Mouse (Mus musculus) lung, embryonic 15.5 days (tissue): ENCODE data around the gene Dpp9. TPM values are rescaled to one million over a fixed set of nuclear protein-coding genes. Genes with fewer than 3 reads are reported as not detected.

Source experiments
- ATAC-seq: fragments of 200-750 bp; cut with Nextera tagmentation; 2 replicates; pipeline ENCODE4 v1.8.0; 2017; ENCODE audit warnings: moderate number of reproducible peaks, borderline replicate concordance; ENCODE audit not compliant: low FRiP score, low TSS enrichment; ENCODE audit errors: extremely low read depth
- H3K27ac ChIP-seq: fragments of 300-500 bp; sonication (generic); 2 replicates; pipeline ENCODE4 v1.5.1; 2015; ENCODE audit warnings: moderate library complexity, mild to moderate bottlenecking, inconsistent platforms
- H3K27me3 ChIP-seq: fragments of 300-500 bp; sonication (generic); 2 replicates; pipeline ENCODE4 v1.6.1; 2015; ENCODE audit warnings: inconsistent platforms
- H3K36me3 ChIP-seq: fragments of 300-500 bp; sonication (generic); 2 replicates; pipeline ENCODE4 v1.6.1; 2015; ENCODE audit warnings: inconsistent platforms
- H3K4me1 ChIP-seq: fragments of 300-500 bp; sonication (generic); 2 replicates; pipeline ENCODE4 v1.6.1; 2015; ENCODE audit warnings: inconsistent platforms
- H3K4me2 ChIP-seq: fragments of 300-500 bp; sonication (generic); 2 replicates; pipeline ENCODE4 v1.6.1; 2015; ENCODE audit warnings: inconsistent platforms, mild to moderate bottlenecking, moderate library complexity
- H3K4me3 ChIP-seq: fragments of 300-500 bp; sonication (generic); 2 replicates; pipeline ENCODE4 v1.5.1; 2015; ENCODE audit warnings: mild to moderate bottlenecking, inconsistent platforms
- H3K9ac ChIP-seq: fragments of 300-500 bp; sonication (generic); 2 replicates; pipeline ENCODE4 v1.6.1; 2015; ENCODE audit warnings: inconsistent platforms
- H3K9me3 ChIP-seq: fragments of 300-500 bp; sonication (generic); 2 replicates; pipeline ENCODE4 v1.6.1; 2016; ENCODE audit warnings: inconsistent platforms
- WGBS: fragments of 180-500 bp; shearing (Covaris S2); methylation state at CpG from one replicate; pipeline ENCODE4 v1.1.7; 2015; 5-methylcytosine and 5-hydroxymethylcytosine counted together
- polyA plus RNA-seq: library from polyadenylated mRNA; unstranded; fragments of >200 nt; fragmentation: Nextera tagmentation; extraction: Ambion mirVana; gene quantifications from 2 replicates; pipeline ENCODE4 v1.2.1, GENCODE M21; 2015

The Dpp9 gene
- polyA plus RNA-seq, 1 experiment from 2014 or later = 37.1 TPM

- no peak for ATAC-seq
- H3K4me1 ChIP-seq = no peaks in the 10 kb centered on the region
- H3K27ac ChIP-seq = no peak overlapping the region
- no peak overlapping the region for H3K9ac ChIP-seq
- H3K4me3 ChIP-seq = no peak overlapping the region
- no peaks in the 10 kb centered on the region for H3K27me3 ChIP-seq
- WGBS = 91% methylated on average over 8 of the region's 8 CpGs
- H3K36me3 ChIP-seq = peaks cover 82% of the 10 kb centered on the region
- H3K4me2 ChIP-seq = no peak overlapping the region
- no peaks in the 10 kb centered on the region for H3K9me3 ChIP-seq
Observed at GRCm38 (mm10) chr17:56202476-56202875, 16.2 kb downstream of the Dpp9 start.

GRCm38 (mm10) chr17:56201642-56202041, 17.1 kb downstream of the Dpp9 start:
- H3K4me2 ChIP-seq = no peak overlapping the region

GRCm38 (mm10) chr17:56200586-56200985, 18.1 kb downstream of the Dpp9 start:
- no peak overlapping the region for H3K4me3 ChIP-seq
- H3K4me2 ChIP-seq = no peak overlapping the region
- H3K4me1 ChIP-seq = no peaks in the 10 kb centered on the region
- no peak overlapping the region for H3K9ac ChIP-seq
- no peaks in the 10 kb centered on the region for H3K27me3 ChIP-seq
- H3K27ac ChIP-seq = no peak overlapping the region
- no peaks in the 10 kb centered on the region for H3K9me3 ChIP-seq
- H3K36me3 ChIP-seq = peaks cover 87% of the 10 kb centered on the region
- ATAC-seq = no peak
- 83% methylated on average over 9 of the region's 9 CpGs for WGBS

More at GRCm38 (mm10) chr17:56201642-56202041, 17.1 kb downstream of the Dpp9 start:
- Histone ChIP-seq H3K36me3 (peaks cover 87% of the 10 kb centered on the region), H3K27me3 (no peaks in the 10 kb centered on the region), H3K9ac (no peak overlapping the region), H3K27ac (no peak overlapping the region), H3K4me1 (no peaks in the 10 kb centered on the region), H3K9me3 (no peaks in the 10 kb centered on the region), H3K4me3 (no peak overlapping the region)
- 63% methylated on average over 3 of the region's 3 CpGs for WGBS
- no peak for ATAC-seq

- H3K9me3 ChIP-seq = no peaks in the 10 kb centered on the region
- no peak for ATAC-seq
- 69% methylated on average over 2 of the region's 2 CpGs for WGBS
- H3K27ac ChIP-seq = no peak overlapping the region
- no peak overlapping the region for H3K4me2 ChIP-seq
- H3K9ac ChIP-seq = no peak overlapping the region
- H3K4me1 ChIP-seq = no peaks in the 10 kb centered on the region
- H3K27me3 ChIP-seq = no peaks in the 10 kb centered on the region
- H3K4me3 ChIP-seq = no peak overlapping the region
- peaks cover 85% of the 10 kb centered on the region for H3K36me3 ChIP-seq
Observed at GRCm38 (mm10) chr17:56196860-56197259, 21.8 kb downstream of the Dpp9 start.

- Histone ChIP-seq H3K27ac (no peak overlapping the region), H3K4me3 (no peak overlapping the region), H3K4me2 (no peak overlapping the region), H3K36me3 (peaks cover 91% of the 10 kb centered on the region), H3K9ac (no peak overlapping the region), H3K9me3 (no peaks in the 10 kb centered on the region), H3K27me3 (no peaks in the 10 kb centered on the region), H3K4me1 (no peaks in the 10 kb centered on the region)
- no peak for ATAC-seq
- WGBS = 86% methylated on average over 13 of the region's 13 CpGs
Observed at GRCm38 (mm10) chr17:56194765-56195164, 23.9 kb downstream of the Dpp9 start.

- ATAC-seq = no peak
- Histone ChIP-seq H3K9me3 (no peaks in the 10 kb centered on the region), H3K4me3 (no peak overlapping the region), H3K27me3 (no peaks in the 10 kb centered on the region), H3K4me2 (no peak overlapping the region), H3K36me3 (peaks cover 93% of the 10 kb centered on the region), H3K9ac (no peak overlapping the region), H3K4me1 (no peaks in the 10 kb centered on the region), H3K27ac (no peak overlapping the region)
- 86% methylated on average over 12 of the region's 12 CpGs for WGBS
Observed at GRCm38 (mm10) chr17:56194357-56194756, 24.3 kb downstream of the Dpp9 start.

GRCm38 (mm10) chr17:56191266-56191665, 27.4 kb downstream of the Dpp9 start:
- no peak overlapping the region for H3K9ac ChIP-seq
- no peak overlapping the region for H3K4me2 ChIP-seq
- H3K36me3 ChIP-seq = peaks cover 89% of the 10 kb centered on the region
- peaks cover 5% of the 10 kb centered on the region; the same call in 1 of the 2 replicates for H3K4me1 ChIP-seq
- H3K27ac ChIP-seq = no peak overlapping the region
- H3K27me3 ChIP-seq = no peaks in the 10 kb centered on the region
- no peak overlapping the region for H3K4me3 ChIP-seq
- H3K9me3 ChIP-seq = no peaks in the 10 kb centered on the region
- no peak for ATAC-seq
- 86% methylated on average over 6 of the region's 6 CpGs for WGBS

GRCm38 (mm10) chr17:56185281-56186141, 33.2 kb downstream of the Dpp9 start:
- 36% methylated on average over 11 of the region's 11 CpGs for WGBS
- peak; percentile 73; the same call in 1 of the 2 replicates for ATAC-seq
- Histone ChIP-seq H3K4me1 (peaks cover 33% of the 10 kb centered on the region), H3K4me2 (peak overlapping the region; percentile 80), H3K9ac (no peak overlapping the region), H3K4me3 (no peak overlapping the region), H3K27me3 (no peaks in the 10 kb centered on the region), H3K9me3 (no peaks in the 10 kb centered on the region), H3K27ac (peak overlapping the region; percentile 84), H3K36me3 (peaks cover 55% of the 10 kb centered on the region)

- H3K27ac ChIP-seq = peak within 1 kb of the TSS; percentile 84
- peaks cover 51% of the 10 kb centered on the region for H3K36me3 ChIP-seq
Observed at GRCm38 (mm10) chr17:56183658-56184103, 35.0 kb downstream of the Dpp9 start, which contains the start of gene Mydgf. Gene Mydgf (minus strand): TSS chr17:56183920.

GRCm38 (mm10) chr17:56182975-56183657, 35.6 kb downstream of the Dpp9 start:
- Histone ChIP-seq H3K27ac (peak overlapping the region; percentile 48), H3K4me1 (peaks cover 33% of the 10 kb centered on the region), H3K9ac (peak overlapping the region; percentile 73), H3K27me3 (no peaks in the 10 kb centered on the region), H3K36me3 (peaks cover 48% of the 10 kb centered on the region), H3K9me3 (no peaks in the 10 kb centered on the region), H3K4me2 (peak overlapping the region; percentile 80), H3K4me3 (peak overlapping the region; percentile 79)
- peak; percentile 4; the same call in 1 of the 2 replicates for ATAC-seq
- WGBS = 1% methylated on average over 14 of the region's 14 CpGs

More at GRCm38 (mm10) chr17:56183658-56184103, 35.0 kb downstream of the Dpp9 start, which contains the start of gene Mydgf:
- WGBS = under 1% methylated on average over 47 of the region's 47 CpGs
- Histone ChIP-seq H3K27me3 (no peaks in the 10 kb centered on the region), H3K4me2 (peak within 1 kb of the TSS; percentile 80), H3K4me3 (peak within 1 kb of the TSS; percentile 79), H3K9me3 (no peaks in the 10 kb centered on the region), H3K4me1 (peaks cover 33% of the 10 kb centered on the region), H3K9ac (peak within 1 kb of the TSS; percentile 73)
- ATAC-seq = peak; percentile 88

GRCm38 (mm10) chr17:56175416-56175815, 43.3 kb downstream of the Dpp9 start:
- 96% methylated on average over 3 of the region's 3 CpGs for WGBS
- H3K4me3 ChIP-seq = no peak overlapping the region
- H3K36me3 ChIP-seq = peaks cover 40% of the 10 kb centered on the region
- no peak overlapping the region for H3K9ac ChIP-seq
- H3K9me3 ChIP-seq = no peaks in the 10 kb centered on the region
- no peaks in the 10 kb centered on the region for H3K27me3 ChIP-seq
- H3K27ac ChIP-seq = no peak overlapping the region
- ATAC-seq = no peak
- H3K4me1 ChIP-seq = peaks cover 6% of the 10 kb centered on the region; the same call in 1 of the 2 replicates
- no peak overlapping the region for H3K4me2 ChIP-seq
